Mouse (Mus musculus): ENCODE measurements around the gene Pax1.

Gene Pax1

DNA sequence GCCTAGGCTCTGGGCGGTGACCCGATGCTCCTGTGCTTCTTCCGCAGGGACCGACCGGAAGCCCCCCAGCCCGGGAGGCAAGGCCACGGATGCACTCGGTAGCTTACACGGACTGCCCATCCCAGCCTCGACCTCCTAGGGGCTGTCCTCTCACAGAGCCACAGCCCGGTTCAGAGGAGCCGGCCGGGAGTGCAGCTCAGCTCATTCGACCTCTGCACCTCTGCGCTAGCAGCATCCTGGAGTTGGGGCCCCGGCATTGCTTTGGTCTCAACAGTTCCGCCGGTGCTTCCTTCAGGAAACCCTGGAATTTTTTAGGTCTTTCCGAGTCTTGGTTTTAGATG, 11.9 kb downstream of the Pax1 start:
- DNase-seq = no peak

DNA sequence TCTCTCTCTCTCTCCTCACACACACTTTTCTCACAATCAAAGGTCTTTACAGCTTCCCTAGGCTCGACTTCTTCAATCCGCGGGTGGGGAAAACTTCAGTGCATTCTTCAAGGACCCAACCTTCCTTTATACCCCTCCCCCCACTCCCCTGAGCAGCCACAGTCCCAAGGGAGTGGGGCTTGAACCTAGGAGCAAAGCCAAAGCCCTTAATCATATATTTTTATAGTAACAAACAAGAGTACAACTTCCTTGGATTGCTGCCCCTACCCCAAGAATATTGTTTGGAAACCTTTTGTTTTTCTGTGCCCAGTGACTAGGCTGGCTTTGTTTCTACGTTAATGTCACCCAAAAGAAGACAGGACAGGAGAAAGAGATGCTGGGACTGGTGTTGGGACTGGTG, 12.5 kb downstream of the Pax1 start:
- no peak for DNase-seq

- no peak for DNase-seq
Measured at GRCm38 (mm10) chr2:147375019-147375715, 13.4 kb downstream of the Pax1 start.

GRCm38 (mm10) chr2:147378934-147379333, 17.2 kb downstream of the Pax1 start:
- DNase-seq = peak; percentile 77

- DNase-seq = no peak
Measured at GRCm38 (mm10) chr2:147383373-147383772, 21.6 kb downstream of the Pax1 start.

- no peak for DNase-seq
Measured at GRCm38 (mm10) chr2:147386949-147387348, 25.2 kb downstream of the Pax1 start.

- DNase-seq = no peak
Measured at GRCm38 (mm10) chr2:147409323-147409722, 47.6 kb downstream of the Pax1 start.

DNA sequence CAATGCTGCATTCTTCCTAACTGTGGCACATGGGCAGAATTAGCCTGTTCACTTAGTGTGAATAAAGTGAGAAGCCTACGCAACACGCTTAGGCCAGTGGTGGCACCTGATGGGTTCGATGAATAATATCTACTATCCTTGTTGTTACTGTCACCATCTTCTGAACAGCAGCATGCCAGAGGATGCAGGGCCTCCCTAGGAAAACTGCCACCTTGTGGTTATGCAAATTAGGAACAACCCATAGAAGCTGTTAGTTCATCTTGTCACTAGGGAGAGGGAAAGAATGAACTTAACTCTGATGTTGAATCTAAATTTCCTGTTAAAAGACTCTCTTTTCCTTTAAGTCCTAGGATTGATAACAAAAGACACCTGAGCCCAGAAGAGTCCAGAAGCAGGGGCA, 53.3 kb downstream of the Pax1 start:
- DNase-seq = no peak

DNA sequence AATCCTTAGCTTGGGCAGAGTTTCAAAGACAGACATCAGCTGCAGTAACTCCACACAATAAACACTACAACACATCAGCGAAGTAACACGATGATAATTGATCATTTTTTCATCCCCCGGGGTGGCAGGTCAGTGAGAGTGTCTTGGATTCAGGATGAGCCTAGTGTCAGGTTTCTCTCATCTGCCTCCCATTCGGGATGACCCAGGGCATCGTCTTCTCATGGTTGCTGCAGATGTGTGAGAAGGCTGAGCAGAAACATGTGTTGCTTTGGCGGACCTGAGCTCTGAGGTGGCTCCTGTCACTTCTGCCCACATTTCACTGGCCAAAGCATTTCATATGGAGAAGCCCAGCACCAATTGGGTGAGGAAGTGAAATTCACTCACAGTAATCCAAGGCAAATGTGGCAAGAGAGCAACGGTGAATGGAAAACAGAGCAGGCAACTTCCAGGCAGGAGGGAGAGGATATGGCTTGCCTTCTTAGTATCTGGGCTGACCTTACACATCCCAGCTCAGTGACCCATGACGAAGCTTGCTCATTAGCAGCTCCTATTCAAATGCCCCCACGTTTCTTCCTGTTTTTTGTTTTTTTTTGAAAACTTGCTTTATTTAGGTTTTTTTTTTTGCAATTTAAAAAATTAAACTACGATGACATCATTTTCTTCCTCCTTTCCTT, 63.0 kb downstream of the Pax1 start:
- DNase-seq = no peak

GRCm38 (mm10) chr2:147429607-147430356, 68.1 kb downstream of the Pax1 start:
- DNase-seq = no peak

DNA sequence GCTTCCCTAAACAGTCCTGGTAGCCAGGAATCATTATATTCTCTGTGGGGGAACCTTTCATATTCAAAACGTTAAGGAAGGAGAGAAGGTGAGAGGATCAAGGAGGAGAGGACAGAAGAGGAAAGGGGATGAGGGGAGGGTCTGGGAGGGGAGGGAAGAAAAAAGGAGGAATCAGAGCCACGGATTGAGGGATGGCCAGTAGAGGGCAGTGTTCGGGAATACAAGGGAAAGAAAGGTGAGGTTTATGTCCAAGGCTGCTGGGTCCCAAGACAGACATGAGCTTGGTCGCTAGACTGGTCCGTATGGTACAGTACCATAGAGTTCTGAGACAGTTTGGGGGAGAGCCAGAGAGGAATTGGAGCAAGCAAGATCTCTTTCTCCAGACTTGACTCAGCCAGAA, 71.4 kb downstream of the Pax1 start:
- no peak for DNase-seq

All from right cerebral cortex, postnatal 14 days (tissue).